Mouse (Mus musculus) liver, adult 2 months (tissue): Measurements from ENCODE around the gene Telo2. TPM values are rescaled to one million over a fixed set of nuclear protein-coding genes. Genes with fewer than 3 reads are reported as not detected.

Source experiments
- DNase-seq: peaks from one replicate; pipeline ENCODE4 v3.0.0-alpha.2; 2011; ENCODE audit warnings: low read depth, low spot score; ENCODE audit errors: extremely low read depth
- H3K27ac ChIP-seq: fragments of 200-500 bp; replicated peaks from 2 replicates; pipeline ENCODE4 v1.5.1; 2012; ENCODE audit warnings: low read depth, mild to moderate bottlenecking, control low read depth, inconsistent platforms, low read length; ENCODE audit not compliant: insufficient read depth
- H3K27me3 ChIP-seq: fragments of 200-500 bp; 2 replicates; pipeline ENCODE4 v1.6.1; 2012; ENCODE audit warnings: mild to moderate bottlenecking, moderate library complexity, low read length, inconsistent platforms; ENCODE audit not compliant: control insufficient read depth, insufficient read depth
- H3K36me3 ChIP-seq: fragments of 200-500 bp; 2 replicates; pipeline ENCODE4 v1.6.1; 2012; ENCODE audit warnings: low read length, inconsistent platforms; ENCODE audit not compliant: control insufficient read depth, insufficient read depth
- H3K4me1 ChIP-seq: fragments of 200-500 bp; 2 replicates; pipeline ENCODE4 v1.6.1; 2011; ENCODE audit warnings: low read length; ENCODE audit not compliant: control insufficient read depth, insufficient read depth
- H3K4me3 ChIP-seq: fragments of 200-500 bp; 2 replicates; pipeline ENCODE4 v1.5.1; 2011; ENCODE audit warnings: low read depth, mild to moderate bottlenecking, control low read depth, low read length, moderate library complexity; ENCODE audit not compliant: insufficient read depth
- H3K79me2 ChIP-seq: fragments of 200-500 bp; 2 replicates; pipeline ENCODE4 v1.6.1; 2012; ENCODE audit warnings: inconsistent platforms, mild to moderate bottlenecking, low read length, moderate library complexity; ENCODE audit not compliant: control insufficient read depth, insufficient read depth
- H3K9ac ChIP-seq: fragments of 200-500 bp; 2 replicates; pipeline ENCODE4 v1.6.1; 2012; ENCODE audit warnings: low read depth, mild to moderate bottlenecking, control low read depth, inconsistent platforms, low read length
- CTCF ChIP-seq: fragments of 200-500 bp; IDR thresholded peaks from 2 replicates; pipeline ENCODE4 v1.5.1; 2011; ENCODE audit warnings: low read depth, low read length, control low read depth
- POLR2A ChIP-seq: fragments of 200-500 bp; IDR thresholded peaks from 2 replicates; pipeline ENCODE4 v1.6.1; 2011; ENCODE audit warnings: low read length, control low read depth; ENCODE audit not compliant: insufficient read depth; ENCODE audit errors: extremely low read depth
- WGBS: fragments of 180-500 bp; shearing (Covaris S2); methylation state at CpG from one replicate; pipeline ENCODE4 v1.1.7; 2018; 5-methylcytosine and 5-hydroxymethylcytosine counted together
- polyA plus RNA-seq: library from polyadenylated mRNA; depleted of rRNA; stranded (reverse); fragments of >200 nt; gene quantifications from 2 replicates; pipeline ENCODE4 v1.2.3, GENCODE M21; 2012; rRNA removed
- total RNA-seq: library from RNA; depleted of rRNA; stranded (reverse); fragments of >200 nt; gene quantifications from 2 replicates; pipeline ENCODE4 v1.2.3, GENCODE M21; 2014; rRNA removed

Telo2 gene
- total and polyA plus RNA-seq, 2 experiments, result 3.2 to 7.3 TPM

DNA sequence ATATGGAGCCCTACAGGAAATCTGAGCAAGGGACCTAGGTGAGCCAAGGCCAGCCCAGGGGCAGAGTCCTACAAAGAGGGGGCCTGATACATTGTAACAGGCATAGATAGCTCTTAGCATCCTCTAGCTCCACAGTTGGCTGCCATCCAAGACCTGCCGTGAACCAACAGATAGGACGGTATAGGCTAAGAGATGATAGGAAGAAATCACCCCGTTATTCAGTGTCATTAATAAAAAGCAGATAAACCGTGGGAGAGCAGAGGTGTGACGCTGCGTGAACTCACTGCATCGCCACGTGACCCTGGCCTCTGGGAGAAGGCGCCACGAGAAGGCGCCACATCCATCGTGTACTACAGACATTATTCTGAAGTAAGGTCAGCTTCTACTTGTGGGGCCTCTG is 51.9 kb downstream of the Telo2 start:
- H3K9ac ChIP-seq, result no peak overlapping the region
- no peaks in the 10 kb centered on the region for H3K27me3 ChIP-seq
- no peak overlapping the region for H3K4me3 ChIP-seq
- H3K79me2 ChIP-seq, result no peaks in the 10 kb centered on the region
- WGBS, result 71% methylated on average over 12 of the region's 12 CpGs
- TF ChIP-seq POLR2A, result no peak
- TF ChIP-seq CTCF, result no peak
- no peak for DNase-seq
- H3K4me1 ChIP-seq, result peaks cover 18% of the 10 kb centered on the region
- H3K36me3 ChIP-seq, result no peaks in the 10 kb centered on the region
- peak overlapping the region; percentile 17; the same call in 1 of the 2 replicates for H3K27ac ChIP-seq

DNA sequence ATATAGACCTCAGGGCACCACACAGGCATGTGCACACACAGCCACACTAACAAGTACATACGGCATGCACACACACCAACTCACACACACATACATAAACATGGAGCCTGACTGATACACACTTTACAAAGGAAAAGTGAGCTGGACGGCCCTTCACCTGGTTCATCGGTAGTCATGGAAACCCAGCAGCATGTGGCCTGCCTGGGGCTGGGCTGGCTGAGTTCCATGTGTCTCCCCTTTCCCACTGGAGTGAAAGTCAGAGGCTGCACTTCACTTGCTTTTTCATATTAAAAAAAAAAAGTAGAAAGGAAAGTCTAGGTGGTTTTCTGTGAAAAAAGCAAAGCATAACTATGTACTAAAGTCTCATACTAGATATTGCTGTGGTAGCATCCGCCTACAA is 52.5 kb downstream of the Telo2 start:
- peaks cover 13% of the 10 kb centered on the region; the same call in 1 of the 2 replicates for H3K4me1 ChIP-seq
- 94% methylated on average over 4 of the region's 4 CpGs for WGBS
- no peak overlapping the region for H3K27ac ChIP-seq
- no peaks in the 10 kb centered on the region for H3K27me3 ChIP-seq
- H3K79me2 ChIP-seq, result no peaks in the 10 kb centered on the region
- TF ChIP-seq CTCF, result no peak
- no peak for TF ChIP-seq POLR2A
- no peak overlapping the region for H3K4me3 ChIP-seq
- no peaks in the 10 kb centered on the region for H3K36me3 ChIP-seq
- H3K9ac ChIP-seq, result no peak overlapping the region
- no peak for DNase-seq

DNA sequence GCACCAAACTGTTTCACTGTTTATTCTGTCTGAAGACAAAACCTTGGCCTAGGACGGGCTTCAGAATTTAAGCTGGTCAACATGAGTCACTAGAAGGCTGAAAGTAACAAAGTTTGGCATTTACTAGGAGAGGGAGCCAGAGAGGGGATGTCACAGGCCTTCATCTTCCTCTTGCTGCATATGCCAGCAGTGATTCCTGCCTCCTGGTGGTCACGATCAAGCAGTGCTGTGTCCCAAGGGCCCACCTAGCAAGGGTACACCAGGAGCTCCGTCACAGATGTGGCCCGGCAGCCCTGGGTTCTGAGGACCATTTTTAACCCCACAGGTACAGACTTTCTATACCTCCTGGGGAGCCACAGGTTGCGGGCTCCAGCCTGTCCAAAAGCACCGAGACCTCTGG is 58.7 kb downstream of the Telo2 start:
- Histone ChIP-seq H3K27me3 (no peaks in the 10 kb centered on the region), H3K4me1 (no peaks in the 10 kb centered on the region), H3K27ac (no peak overlapping the region), H3K9ac (no peak overlapping the region), H3K36me3 (peaks cover 20% of the 10 kb centered on the region), H3K4me3 (no peak overlapping the region), H3K79me2 (no peaks in the 10 kb centered on the region)
- no peak for DNase-seq
- 85% methylated on average over 6 of the region's 6 CpGs for WGBS
- TF ChIP-seq POLR2A (no peak), CTCF (no peak)

- Histone ChIP-seq H3K4me1 (no peaks in the 10 kb centered on the region), H3K27ac (no peak overlapping the region), H3K79me2 (no peaks in the 10 kb centered on the region), H3K27me3 (no peaks in the 10 kb centered on the region), H3K9ac (no peak overlapping the region), H3K36me3 (peaks cover 24% of the 10 kb centered on the region), H3K4me3 (no peak overlapping the region)
- no peak for TF ChIP-seq CTCF
- no peak for TF ChIP-seq POLR2A
- DNase-seq, result no peak
- WGBS, result 86% methylated on average over 9 of the region's 9 CpGs
Measured at GRCm38 (mm10) chr17:25053274-25053673, 62.5 kb downstream of the Telo2 start.

Other genes starting within 250 kb of the Telo2 start
- gene Igfals, start 250.0 kb downstream of the Telo2 start, total RNA-seq, result 112 and 127 TPM in 2 replicates
- 369 and 402 TPM in 2 replicates for gene Igfals, start 250.0 kb downstream of the Telo2 start, polyA plus RNA-seq
- gene Nubp2, start 229.6 kb downstream of the Telo2 start, total RNA-seq, result 16.2 and 24.7 TPM in 2 replicates
- 30.2 and 33.0 TPM in 2 replicates for gene Nubp2, start 229.6 kb downstream of the Telo2 start, polyA plus RNA-seq
- gene Spsb3, start 229.3 kb downstream of the Telo2 start, total RNA-seq, result 8.7 and 14.8 TPM in 2 replicates
- gene Spsb3, start 229.3 kb downstream of the Telo2 start, polyA plus RNA-seq, result 37.5 and 42.4 TPM in 2 replicates
- gene Eme2, start 220.9 kb downstream of the Telo2 start, total RNA-seq, result 19.5 and 20.5 TPM in 2 replicates
- 21.0 and 31.2 TPM in 2 replicates for gene Eme2, start 220.9 kb downstream of the Telo2 start, polyA plus RNA-seq
- gene Mrps34, start 220.9 kb downstream of the Telo2 start, total RNA-seq, result 47.5 and 53.7 TPM in 2 replicates
- 124 and 149 TPM in 2 replicates for gene Mrps34, start 220.9 kb downstream of the Telo2 start, polyA plus RNA-seq
- 46.6 and 49.1 TPM in 2 replicates for gene Nme3, start 219.5 kb downstream of the Telo2 start, total RNA-seq
- gene Nme3, start 219.5 kb downstream of the Telo2 start, polyA plus RNA-seq, result 69.7 and 72.3 TPM in 2 replicates
- gene Mapk8ip3, start 179.0 kb downstream of the Telo2 start, total RNA-seq, result 11.7 and 16.1 TPM in 2 replicates
- 23.2 and 51.4 TPM in 2 replicates for gene Mapk8ip3, start 179.0 kb downstream of the Telo2 start, polyA plus RNA-seq
- gene Jpt2, start 155.3 kb downstream of the Telo2 start, total RNA-seq, result 29.0 and 34.3 TPM in 2 replicates
- gene Jpt2, start 155.3 kb downstream of the Telo2 start, polyA plus RNA-seq, result 12.1 and 12.2 TPM in 2 replicates
- 2.7 and 2.9 TPM in 2 replicates for gene Cramp1l, start 100.2 kb downstream of the Telo2 start, total RNA-seq
- gene Cramp1l, start 100.2 kb downstream of the Telo2 start, polyA plus RNA-seq, result 4.2 and 6.5 TPM in 2 replicates
- 4.6 and 5.4 TPM in 2 replicates for gene Ift140, start 99.9 kb downstream of the Telo2 start, total RNA-seq
- gene Ift140, start 99.9 kb downstream of the Telo2 start, polyA plus RNA-seq, result 3.4 and 3.6 TPM in 2 replicates
- gene Tmem204, start 32.4 kb downstream of the Telo2 start, total RNA-seq, result 22.3 and 23.9 TPM in 2 replicates
- 15.7 and 19.1 TPM in 2 replicates for gene Tmem204, start 32.4 kb downstream of the Telo2 start, polyA plus RNA-seq
- not detected in 2 replicates for gene Ptx4, start 4.8 kb upstream of the Telo2 start, total RNA-seq
- not detected in 2 replicates for gene Ptx4, start 4.8 kb upstream of the Telo2 start, polyA plus RNA-seq
- 16.7 and 17.9 TPM in 2 replicates for gene Clcn7, start 17.4 kb upstream of the Telo2 start, total RNA-seq
- gene Clcn7, start 17.4 kb upstream of the Telo2 start, polyA plus RNA-seq, result 25.2 and 30.5 TPM in 2 replicates
- 0.13 TPM in 1 of 2 replicates, not detected in the other for gene Ccdc154, start 46.5 kb upstream of the Telo2 start, total RNA-seq
- gene Ccdc154, start 46.5 kb upstream of the Telo2 start, polyA plus RNA-seq, result 0.07 TPM in 1 of 2 replicates, not detected in the other
- not detected in 2 replicates for gene Gm38655, start 59.5 kb upstream of the Telo2 start, total RNA-seq
- not detected in 2 replicates for gene Gm38655, start 59.5 kb upstream of the Telo2 start, polyA plus RNA-seq
- 11.2 and 12.1 TPM in 2 replicates for gene BC003965, start 68.6 kb upstream of the Telo2 start, total RNA-seq
- 14.7 and 15.4 TPM in 2 replicates for gene BC003965, start 68.6 kb upstream of the Telo2 start, polyA plus RNA-seq
- 9.4 and 10.4 TPM in 2 replicates for gene Unkl, start 72.4 kb upstream of the Telo2 start, total RNA-seq
- gene Unkl, start 72.4 kb upstream of the Telo2 start, polyA plus RNA-seq, result 28.0 and 29.0 TPM in 2 replicates
- 32.1 and 33.0 TPM in 2 replicates for gene Gnptg, start 124.2 kb upstream of the Telo2 start, total RNA-seq
- gene Gnptg, start 124.2 kb upstream of the Telo2 start, polyA plus RNA-seq, result 37.4 and 41.4 TPM in 2 replicates
- gene Tsr3, start 124.2 kb upstream of the Telo2 start, total RNA-seq, result 14.0 and 16.7 TPM in 2 replicates
- 18.8 and 19.3 TPM in 2 replicates for gene Tsr3, start 124.2 kb upstream of the Telo2 start, polyA plus RNA-seq
- gene Baiap3, start 140.4 kb upstream of the Telo2 start, total RNA-seq, result 0.13 and 0.18 TPM in 2 replicates
- gene Baiap3, start 140.4 kb upstream of the Telo2 start, polyA plus RNA-seq, result 0.43 and 1.2 TPM in 2 replicates
- gene Ube2i, start 158.7 kb upstream of the Telo2 start, total RNA-seq, result 92.9 and 103 TPM in 2 replicates
- 62.4 and 80.0 TPM in 2 replicates for gene Ube2i, start 158.7 kb upstream of the Telo2 start, polyA plus RNA-seq
- not detected in 2 replicates for gene Prss34, start 182.4 kb upstream of the Telo2 start, total RNA-seq
- not detected in 2 replicates for gene Prss34, start 182.4 kb upstream of the Telo2 start, polyA plus RNA-seq
- gene Prss28, start 192.7 kb upstream of the Telo2 start, total RNA-seq, result not detected in 2 replicates
- gene Prss28, start 192.7 kb upstream of the Telo2 start, polyA plus RNA-seq, result not detected in 2 replicates
- not detected in 2 replicates for gene Prss29, start 202.7 kb upstream of the Telo2 start, total RNA-seq
- not detected in 2 replicates for gene Prss29, start 202.7 kb upstream of the Telo2 start, polyA plus RNA-seq
- not detected in 2 replicates for gene Tpsab1, start 229.6 kb upstream of the Telo2 start, total RNA-seq
- gene Tpsab1, start 229.6 kb upstream of the Telo2 start, polyA plus RNA-seq, result not detected in 2 replicates